Mouse (Mus musculus): Measurements from ENCODE around the gene Zfp335. TPM values are rescaled to one million over a fixed set of nuclear protein-coding genes. Genes with fewer than 3 reads are reported as not detected.
"Not testable (repeated sequence)": the region's sequence is repeated elsewhere in the genome, so short reads cannot be mapped to it uniquely, and the experiment has no call there.

The Zfp335 gene
- total RNA-seq, 2 experiments from 2014 or later = 22.6 to 28.5 TPM

DNA sequence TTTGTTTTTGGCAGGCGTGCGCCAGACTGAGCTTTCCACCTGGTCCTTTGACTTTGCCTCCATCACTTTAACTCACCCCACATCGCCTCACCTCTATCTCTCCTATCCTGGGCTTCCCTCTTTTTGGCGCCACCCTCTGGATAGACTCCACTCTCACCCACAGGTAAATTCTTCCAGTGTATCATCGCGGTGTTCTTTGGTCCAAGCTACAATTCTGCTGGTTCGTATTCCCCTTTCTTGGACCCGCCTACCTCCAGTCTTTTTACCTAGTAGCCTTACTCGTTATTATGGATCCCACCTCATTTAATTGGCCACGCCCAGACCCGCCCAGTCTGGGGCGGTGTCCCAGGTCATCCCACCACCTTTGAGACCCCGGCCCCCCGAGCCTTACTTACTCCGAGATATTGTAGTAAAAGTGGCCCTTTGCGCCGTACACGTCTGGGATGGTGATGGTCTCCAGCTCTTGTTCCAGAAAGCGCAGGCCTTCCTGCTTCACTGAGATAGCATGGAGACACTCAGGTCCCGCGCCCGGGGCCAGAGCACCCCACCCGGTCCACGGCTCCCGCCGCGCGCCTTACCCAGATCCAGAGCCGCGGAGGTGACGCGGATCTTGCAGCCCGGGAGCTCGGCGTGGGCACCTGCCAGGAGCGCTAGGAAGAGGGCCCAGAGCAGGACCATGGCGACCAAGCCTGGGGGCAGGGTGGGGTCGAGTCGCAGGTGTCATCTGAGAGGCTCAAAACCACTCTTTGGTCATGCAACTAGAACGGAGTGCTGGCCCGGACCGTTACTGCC is 55.1 kb downstream of the Zfp335 start:
- DNase-seq (ENCODE audit: low spot score in 2 of 2) = no peak
- intact Hi-C loops (cut with DNase I) = no loop called here

DNA sequence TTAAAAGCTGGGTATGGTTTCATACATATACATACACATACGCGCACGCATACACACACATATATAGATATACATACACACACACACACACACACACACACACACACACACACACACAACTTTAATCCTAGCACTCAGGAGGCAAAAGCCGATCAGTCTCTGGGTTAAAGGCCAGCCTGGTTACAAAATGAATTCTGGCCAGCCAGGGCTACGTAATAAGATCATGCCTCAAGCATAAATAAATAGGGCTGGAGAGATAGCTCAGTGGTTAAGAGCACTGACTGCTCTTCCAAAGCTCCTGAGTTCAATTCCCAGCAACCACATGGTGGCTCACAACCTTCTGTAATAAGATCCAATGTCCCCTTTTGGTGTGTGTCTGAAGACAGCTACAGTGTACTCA is 56.0 kb downstream of the Zfp335 start:
- DNase-seq (ENCODE audit: low spot score in 2 of 2); intact Hi-C loops (cut with DNase I): not testable (repeated sequence)

DNA sequence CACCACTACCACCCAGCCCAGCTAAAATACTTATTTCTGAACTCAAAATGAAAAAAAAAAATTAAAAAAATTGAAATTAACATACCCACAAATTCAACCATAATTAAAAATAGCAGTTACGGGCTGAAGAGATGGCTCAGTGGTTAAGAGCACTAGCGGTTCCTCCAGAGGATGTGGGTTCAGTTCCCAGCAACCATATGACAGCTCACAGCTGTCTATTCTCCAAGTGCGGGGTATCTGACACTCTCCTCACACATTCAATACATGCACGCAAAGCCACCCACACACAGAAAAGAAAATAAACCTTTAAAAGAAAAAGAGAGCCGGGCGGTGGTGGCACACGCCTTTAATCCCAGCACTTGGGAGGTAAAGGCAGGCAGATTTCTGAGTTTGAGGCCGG is 61.5 kb downstream of the Zfp335 start:
- DNase-seq (ENCODE audit: low spot score in 2 of 2) = no peak

DNA sequence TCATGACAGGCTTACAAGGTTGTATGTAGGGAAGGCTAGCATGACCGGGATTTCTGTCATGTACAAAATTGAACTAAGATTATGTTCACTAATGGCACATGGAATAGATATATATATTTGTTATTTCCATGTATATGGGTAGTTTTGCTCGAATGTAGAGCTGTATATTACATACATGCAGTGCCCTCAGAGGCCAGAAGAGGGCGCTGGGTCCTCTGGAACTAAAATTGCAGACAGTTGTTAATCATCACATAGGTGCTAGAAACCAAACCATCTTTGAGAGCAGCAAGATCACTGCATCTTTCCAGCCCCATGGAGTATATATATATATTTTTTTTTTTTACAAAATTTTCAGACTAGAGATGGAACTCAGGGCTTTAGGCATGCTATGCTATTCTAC is 65.8 kb downstream of the Zfp335 start:
- intact Hi-C loops (cut with DNase I) = no loop called here
- no peak for DNase-seq (ENCODE audit: low spot score in 2 of 2)

More for the DNA sequence above, 61.5 kb downstream of the Zfp335 start:
- intact Hi-C loops (cut with DNase I) = no loop called here

Other genes starting within 250 kb of the Zfp335 start
- gene Wfdc11, start 237.7 kb downstream of the Zfp335 start, total RNA-seq (2021) = not detected
- not detected for gene Wfdc13, start 226.7 kb downstream of the Zfp335 start, total RNA-seq (2021)
- gene Spint4, start 213.3 kb downstream of the Zfp335 start, total RNA-seq (2021) = not detected
- gene Spint5, start 196.5 kb downstream of the Zfp335 start, total RNA-seq (2021) = not detected
- 1 to 10 TPM; 1.2 to 2.4 TPM for gene Wfdc3, start 165.8 kb downstream of the Zfp335 start, total RNA-seq (2021)
- gene Dnttip1, start 165.8 kb downstream of the Zfp335 start, total RNA-seq (2021) = 10 to 100 TPM; 33.5 to 37.8 TPM
- 1 to 10 TPM in 1 of 2 experiments, under 1 TPM in 1; 0.57 to 1.3 TPM for gene Ube2c, start 141.9 kb downstream of the Zfp335 start, total RNA-seq (2021)
- gene Tnnc2, start 131.8 kb downstream of the Zfp335 start, total RNA-seq (2021) = under 1 TPM in 1 of 2 experiments, not detected in 1; 0.96 TPM
- gene Snx21, start 125.9 kb downstream of the Zfp335 start, total RNA-seq (2021) = 10 to 100 TPM; 54.9 to 59.5 TPM
- gene Acot8, start 106.9 kb downstream of the Zfp335 start, total RNA-seq (2021) = 10 to 100 TPM; 25.5 to 27.6 TPM
- gene Zswim3, start 106.7 kb downstream of the Zfp335 start, total RNA-seq (2021) = 1 to 10 TPM; 8.2 to 8.3 TPM
- gene Zswim1, start 89.1 kb downstream of the Zfp335 start, total RNA-seq (2021) = 10 to 100 TPM; 22.0 to 22.8 TPM
- 1 to 10 TPM in 1 of 2 experiments, not detected in 1; 1.7 TPM for gene Spata25, start 83.2 kb downstream of the Zfp335 start, total RNA-seq (2021)
- 100 to 1,000 TPM; 104 to 105 TPM for gene Ctsa, start 78.9 kb downstream of the Zfp335 start, total RNA-seq (2021)
- 1 to 10 TPM; 3.8 to 5.3 TPM for gene Neurl2, start 78.3 kb downstream of the Zfp335 start, total RNA-seq (2021)
- gene Pltp, start 54.0 kb downstream of the Zfp335 start, total RNA-seq (2021) = 10 to 100 TPM; 81.9 to 86.4 TPM
- 10 to 100 TPM; 42.8 to 46.7 TPM for gene Pcif1, start 32.5 kb downstream of the Zfp335 start, total RNA-seq (2021)
- gene Mmp9, start 29.0 kb upstream of the Zfp335 start, total RNA-seq (2021) = 1 to 10 TPM; 1.7 to 2.1 TPM
- gene Slc12a5, start 49.0 kb upstream of the Zfp335 start, total RNA-seq (2021) = 100 to 1,000 TPM; 521 to 559 TPM
- gene Ncoa5, start 123.1 kb upstream of the Zfp335 start, total RNA-seq (2021) = 10 to 100 TPM; 41.4 to 66.1 TPM
- gene Cd40, start 143.9 kb upstream of the Zfp335 start, total RNA-seq (2021) = 1 to 10 TPM; 1.0 to 1.6 TPM
- not detected for gene 1700025C18Rik, start 179.0 kb upstream of the Zfp335 start, total RNA-seq (2021)

Data from left cerebral cortex, postnatal 36 days (tissue).